Mouse (Mus musculus): ENCODE data around the gene Lef1. TPM values are rescaled to one million over a fixed set of nuclear protein-coding genes. Genes with fewer than 3 reads are reported as not detected.

The Lef1 gene
- total RNA-seq (2021), result under 1 TPM; 0.23 to 0.34 TPM
- polyA plus RNA-seq (2012; rRNA removed), result 0.88 and 1.5 TPM in 2 replicates
- long read RNA-seq, partial matches to known transcripts, result 0 of 1 reads
- long read RNA-seq, other reads (novel, unspliced or antisense), result 0 of 1 reads

GRCm38 (mm10) chr3:131110191-131111150, at the start of gene Lef1:
Lef1 (plus strand) TSS chr3:131110471.
- H3K27ac ChIP-seq, result no peak within 1 kb of the TSS
- under 1% methylated on average over 62 of the region's 69 CpGs for WGBS

GRCm38 (mm10) chr3:131065001-131065400, 45.3 kb upstream of the Lef1 start:
- no peak for TF ChIP-seq CTCF (IDR thresholded peaks at IDR 0.05)
- no peak for TF ChIP-seq EP300 (IDR thresholded peaks at IDR 0.05; ENCODE audit: insufficient read depth, low read depth, low read length)
- TF ChIP-seq POLR2A (IDR thresholded peaks at IDR 0.05; ENCODE audit: insufficient read depth, low read depth, low read length), result no peak
- H3K79me2 ChIP-seq (replicated peaks; ENCODE audit: control insufficient read depth, insufficient read depth, low read length), result no peaks in the 10 kb centered on the region
- no peak for DNase-seq
- no peak overlapping the region for H3K4me3 ChIP-seq
- no peaks in the 10 kb centered on the region for H3K36me3 ChIP-seq (ENCODE audit: control insufficient read depth, insufficient read depth, low read length)
- WGBS, result 83% methylated on average over 9 of the region's 9 CpGs
- no peaks in the 10 kb centered on the region for H3K4me1 ChIP-seq (ENCODE audit: control insufficient read depth, insufficient read depth, low read length)
- H3K27ac ChIP-seq, result no peak overlapping the region
- intact Hi-C loops (cut with DNase I), result no loop called here
- 0 out of 2 replicates have a peak, but pooled peaks cover 1% of the 10 kb centered on the region for H3K27me3 ChIP-seq (ENCODE audit: control insufficient read depth, insufficient read depth, low read length)
- H3K9ac ChIP-seq (ENCODE audit: low read depth, low read length), result no peak overlapping the region

More at GRCm38 (mm10) chr3:131110191-131111150, at the start of gene Lef1:
- TF ChIP-seq EP300 (IDR thresholded peaks at IDR 0.05; ENCODE audit: insufficient read depth, low read depth, low read length) (no peak), CTCF (IDR thresholded peaks at IDR 0.05) (no peak), POLR2A (IDR thresholded peaks at IDR 0.05; ENCODE audit: insufficient read depth, low read depth, low read length) (no peak)
- H3K79me2 ChIP-seq (replicated peaks; ENCODE audit: control insufficient read depth, insufficient read depth, low read length), result no peaks in the 10 kb centered on the region
- no peaks in the 10 kb centered on the region for H3K36me3 ChIP-seq (ENCODE audit: control insufficient read depth, insufficient read depth, low read length)
- H3K4me1 ChIP-seq (ENCODE audit: control insufficient read depth, insufficient read depth, low read length), result peaks cover 1% of the 10 kb centered on the region; the same call in 1 of the 2 replicates
- peaks cover 31% of the 10 kb centered on the region for H3K27me3 ChIP-seq (ENCODE audit: control insufficient read depth, insufficient read depth, low read length)
- peak; percentile 33 to 43 for DNase-seq
- H3K9ac ChIP-seq (ENCODE audit: low read depth, low read length), result no peak within 1 kb of the TSS
- H3K4me3 ChIP-seq, result peak within 1 kb of the TSS; percentile 50
- intact Hi-C loops (cut with DNase I), result no loop called here

DNA sequence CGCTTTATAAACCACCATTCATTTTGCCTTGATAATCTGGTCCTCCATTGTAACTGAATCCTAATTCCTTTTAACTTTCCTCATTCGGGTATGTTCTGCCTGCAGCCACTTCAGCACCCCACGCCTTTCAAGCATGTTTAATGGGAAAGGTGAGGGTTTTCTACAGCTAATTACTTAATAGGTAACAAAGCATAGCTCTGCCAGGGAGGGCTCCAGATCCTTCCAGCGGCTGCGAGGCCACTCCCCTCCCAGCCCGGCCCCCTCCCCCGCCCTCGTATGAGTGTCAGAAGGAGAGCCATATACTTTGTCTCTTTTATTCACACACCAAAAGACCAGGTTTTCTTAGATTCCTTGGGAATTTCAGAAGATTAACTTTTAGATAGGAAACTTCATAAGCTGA, 44.1 kb upstream of the Lef1 start:
- Histone ChIP-seq H3K27me3 (ENCODE audit: control insufficient read depth, insufficient read depth, low read length) (0 out of 2 replicates have a peak, but pooled peaks cover 1% of the 10 kb centered on the region), H3K4me1 (ENCODE audit: control insufficient read depth, insufficient read depth, low read length) (no peaks in the 10 kb centered on the region), H3K4me3 (no peak overlapping the region), H3K9ac (ENCODE audit: low read depth, low read length) (no peak overlapping the region), H3K79me2 (replicated peaks; ENCODE audit: control insufficient read depth, insufficient read depth, low read length) (no peaks in the 10 kb centered on the region), H3K36me3 (ENCODE audit: control insufficient read depth, insufficient read depth, low read length) (no peaks in the 10 kb centered on the region), H3K27ac (no peak overlapping the region)
- intact Hi-C loops (cut with DNase I), result no loop called here
- TF ChIP-seq POLR2A (IDR thresholded peaks at IDR 0.05; ENCODE audit: insufficient read depth, low read depth, low read length) (no peak), CTCF (IDR thresholded peaks at IDR 0.05) (no peak), EP300 (IDR thresholded peaks at IDR 0.05; ENCODE audit: insufficient read depth, low read depth, low read length) (no peak)
- 33% methylated on average over 8 of the region's 8 CpGs for WGBS
- no peak for DNase-seq

GRCm38 (mm10) chr3:131068000-131068399, 42.3 kb upstream of the Lef1 start:
- Histone ChIP-seq H3K9ac (ENCODE audit: low read depth, low read length) (no peak overlapping the region), H3K4me3 (no peak overlapping the region), H3K79me2 (replicated peaks; ENCODE audit: control insufficient read depth, insufficient read depth, low read length) (no peaks in the 10 kb centered on the region), H3K27ac (no peak overlapping the region), H3K27me3 (ENCODE audit: control insufficient read depth, insufficient read depth, low read length) (0 out of 2 replicates have a peak, but pooled peaks cover 1% of the 10 kb centered on the region), H3K36me3 (ENCODE audit: control insufficient read depth, insufficient read depth, low read length) (no peaks in the 10 kb centered on the region), H3K4me1 (ENCODE audit: control insufficient read depth, insufficient read depth, low read length) (no peaks in the 10 kb centered on the region)
- WGBS, result 82% methylated on average over 5 of the region's 5 CpGs
- TF ChIP-seq POLR2A (IDR thresholded peaks at IDR 0.05; ENCODE audit: insufficient read depth, low read depth, low read length) (no peak), EP300 (IDR thresholded peaks at IDR 0.05; ENCODE audit: insufficient read depth, low read depth, low read length) (no peak), CTCF (IDR thresholded peaks at IDR 0.05) (no peak)
- no peak for DNase-seq
- intact Hi-C loops (cut with DNase I), result no loop called here

DNA sequence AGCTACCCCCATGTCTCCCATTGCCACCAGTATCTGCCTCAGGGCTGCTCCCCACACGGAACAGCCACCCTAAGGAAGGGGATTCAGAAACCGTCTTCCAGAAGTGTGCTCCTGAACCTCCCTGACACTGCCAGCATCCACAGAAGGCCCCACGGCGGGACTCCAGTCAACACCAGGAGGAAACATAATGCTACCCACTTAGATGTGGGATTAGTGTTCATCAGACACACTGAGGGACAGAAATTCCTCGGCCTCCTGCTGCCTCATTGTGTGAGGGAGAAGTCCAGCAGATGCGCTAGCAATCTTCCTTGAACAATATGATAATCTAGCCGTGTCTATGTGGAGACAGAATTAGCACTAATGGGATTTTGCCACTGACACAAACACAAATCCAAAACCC, 40.1 kb upstream of the Lef1 start:
- no peaks in the 10 kb centered on the region for H3K36me3 ChIP-seq (ENCODE audit: control insufficient read depth, insufficient read depth, low read length)
- no peaks in the 10 kb centered on the region for H3K4me1 ChIP-seq (ENCODE audit: control insufficient read depth, insufficient read depth, low read length)
- 64% methylated on average over 7 of the region's 7 CpGs for WGBS
- H3K4me3 ChIP-seq, result no peak overlapping the region
- TF ChIP-seq POLR2A (IDR thresholded peaks at IDR 0.05; ENCODE audit: insufficient read depth, low read depth, low read length), result no peak
- TF ChIP-seq EP300 (IDR thresholded peaks at IDR 0.05; ENCODE audit: insufficient read depth, low read depth, low read length), result no peak
- TF ChIP-seq CTCF (IDR thresholded peaks at IDR 0.05), result no peak
- no peak overlapping the region for H3K27ac ChIP-seq
- H3K9ac ChIP-seq (ENCODE audit: low read depth, low read length), result no peak overlapping the region
- no peaks in the 10 kb centered on the region for H3K79me2 ChIP-seq (replicated peaks; ENCODE audit: control insufficient read depth, insufficient read depth, low read length)
- intact Hi-C loops (cut with DNase I), result no loop called here
- no peak for DNase-seq
- H3K27me3 ChIP-seq (ENCODE audit: control insufficient read depth, insufficient read depth, low read length), result no peaks in the 10 kb centered on the region

- Histone ChIP-seq H3K27ac (no peak overlapping the region), H3K27me3 (ENCODE audit: control insufficient read depth, insufficient read depth, low read length) (no peaks in the 10 kb centered on the region), H3K9ac (ENCODE audit: low read depth, low read length) (no peak overlapping the region), H3K4me1 (ENCODE audit: control insufficient read depth, insufficient read depth, low read length) (no peaks in the 10 kb centered on the region), H3K36me3 (ENCODE audit: control insufficient read depth, insufficient read depth, low read length) (no peaks in the 10 kb centered on the region), H3K79me2 (replicated peaks; ENCODE audit: control insufficient read depth, insufficient read depth, low read length) (no peaks in the 10 kb centered on the region), H3K4me3 (no peak overlapping the region)
- 76% methylated on average over 4 of the region's 4 CpGs for WGBS
- intact Hi-C loops (cut with DNase I), result no loop called here
- TF ChIP-seq CTCF (IDR thresholded peaks at IDR 0.05) (no peak), EP300 (IDR thresholded peaks at IDR 0.05; ENCODE audit: insufficient read depth, low read depth, low read length) (no peak), POLR2A (IDR thresholded peaks at IDR 0.05; ENCODE audit: insufficient read depth, low read depth, low read length) (no peak)
- DNase-seq, result no peak
These were observed 37.6 kb upstream of the Lef1 start for GRCm38 (mm10) chr3:131072661-131073060.

All from heart, adult 2 months (tissue).